Mouse (Mus musculus) forebrain, postnatal 0 days (tissue): ENCODE data around the gene Map2k3. TPM values are rescaled to one million over a fixed set of nuclear protein-coding genes. Genes with fewer than 3 reads are reported as not detected.

Experiments used
- ATAC-seq: fragments of 200-750 bp; cut with Nextera tagmentation; 2 replicates; pipeline ENCODE4 v1.8.0; 2017; ENCODE audit warnings: mild to moderate bottlenecking, moderate library complexity
- DNase-seq: peaks from one replicate; pipeline ENCODE4 v3.0.0-alpha.2; 2015
- H3K27ac ChIP-seq: fragments of 300-500 bp; sonication (generic); 2 replicates; pipeline ENCODE4 v1.5.1; 2014; ENCODE audit warnings: low read depth, mild to moderate bottlenecking, antibody characterized with exemption, low read length, moderate library complexity, mixed read lengths
- H3K27me3 ChIP-seq: fragments of 300-500 bp; sonication (generic); 2 replicates; pipeline ENCODE4 v1.6.1; 2014; ENCODE audit warnings: mild to moderate bottlenecking, low read length, mixed read lengths; ENCODE audit not compliant: insufficient read depth
- H3K36me3 ChIP-seq: fragments of 300-500 bp; sonication (generic); 2 replicates; pipeline ENCODE4 v1.6.1; 2014; ENCODE audit warnings: mild to moderate bottlenecking, moderate library complexity; ENCODE audit not compliant: insufficient read depth
- H3K4me1 ChIP-seq: fragments of 300-500 bp; sonication (generic); 2 replicates; pipeline ENCODE4 v1.6.1; 2014; ENCODE audit warnings: antibody characterized with exemption; ENCODE audit not compliant: insufficient read depth
- H3K4me2 ChIP-seq: fragments of 300-500 bp; sonication (generic); 2 replicates; pipeline ENCODE4 v1.6.1; 2014; ENCODE audit warnings: low read depth, mild to moderate bottlenecking, moderate library complexity
- H3K4me3 ChIP-seq: fragments of 300-500 bp; sonication (generic); 2 replicates; pipeline ENCODE4 v1.5.1; 2014; ENCODE audit warnings: low read depth, low read length, mixed read lengths
- H3K9ac ChIP-seq: fragments of 300-500 bp; sonication (generic); 2 replicates; pipeline ENCODE4 v1.6.1; 2014; ENCODE audit warnings: mild to moderate bottlenecking
- H3K9me3 ChIP-seq: fragments of 300-500 bp; sonication (generic); 2 replicates; pipeline ENCODE4 v1.6.1; 2016; ENCODE audit warnings: low read length
- CTCF ChIP-seq: sonication (generic); IDR thresholded peaks from 2 replicates; pipeline ENCODE4 v1.5.1; 2016; ENCODE audit warnings: antibody characterized with exemption, control low read depth, low read depth
- WGBS: fragments of 180-500 bp; shearing (Covaris S2); extraction: QIAGEN DNeasy Blood & Tissue Kit; methylation state at CpG from one replicate; pipeline ENCODE4 v1.1.7; 2014; 5-methylcytosine and 5-hydroxymethylcytosine counted together
- polyA plus RNA-seq: library from polyadenylated mRNA; unstranded; fragments of >200 nt; fragmentation: Nextera tagmentation; extraction: Ambion mirVana; gene quantifications from 2 replicates; pipeline ENCODE4 v1.2.1, GENCODE M21; 2015
- total RNA-seq: library from RNA; depleted of rRNA; stranded (reverse); fragments of >200 nt; gene quantifications from 2 replicates; pipeline ENCODE4 v1.2.3, GENCODE M21; 2014

Map2k3 gene
- total and polyA plus RNA-seq, 2 experiments from 2014 or later: 10.6 to 20.5 TPM

- no peaks in the 10 kb centered on the region for H3K27me3 ChIP-seq
- H3K4me3 ChIP-seq: peak overlapping the region; percentile 93
- 2% methylated on average over 84 of the region's 86 CpGs for WGBS
- peak overlapping the region; percentile 84 for H3K9ac ChIP-seq
- peak overlapping the region; percentile 78 for H3K4me2 ChIP-seq
- H3K27ac ChIP-seq: peak overlapping the region; percentile 90
- H3K9me3 ChIP-seq: no peaks in the 10 kb centered on the region
- TF ChIP-seq CTCF: no peak
- peak; percentile 94 for DNase-seq
- peak; percentile 96 for ATAC-seq
- peaks cover 12% of the 10 kb centered on the region for H3K4me1 ChIP-seq
- H3K36me3 ChIP-seq: no peaks in the 10 kb centered on the region
Observed at GRCm38 (mm10) chr11:60913301-60914196, 18.3 kb upstream of the Map2k3 start.

- ATAC-seq (no peak), DNase-seq (no peak)
- Histone ChIP-seq H3K4me3 (peak within 1 kb of the TSS; percentile 93), H3K27ac (peak within 1 kb of the TSS; percentile 90), H3K4me1 (peaks cover 12% of the 10 kb centered on the region), H3K27me3 (no peaks in the 10 kb centered on the region), H3K9me3 (no peaks in the 10 kb centered on the region), H3K4me2 (peak within 1 kb of the TSS; percentile 78), H3K36me3 (no peaks in the 10 kb centered on the region), H3K9ac (peak within 1 kb of the TSS; percentile 84)
- WGBS: 32% methylated on average over 7 of the region's 7 CpGs
- TF ChIP-seq CTCF: no peak
Observed at GRCm38 (mm10) chr11:60914491-60914890, 17.3 kb upstream of the Map2k3 start, which contains the start of gene Natd1. Natd1 (minus strand) TSS chr11:60914750.

GRCm38 (mm10) chr11:60915201-60915600 is 16.6 kb upstream of the Map2k3 start:
- no peak for TF ChIP-seq CTCF
- H3K36me3 ChIP-seq: no peaks in the 10 kb centered on the region
- no peak overlapping the region for H3K4me3 ChIP-seq
- H3K27me3 ChIP-seq: no peaks in the 10 kb centered on the region
- H3K4me2 ChIP-seq: no peak overlapping the region
- peaks cover 12% of the 10 kb centered on the region for H3K4me1 ChIP-seq
- H3K9me3 ChIP-seq: no peaks in the 10 kb centered on the region
- WGBS: 76% methylated on average over 4 of the region's 4 CpGs
- DNase-seq (no peak), ATAC-seq (no peak)
- no peak overlapping the region for H3K27ac ChIP-seq
- no peak overlapping the region for H3K9ac ChIP-seq

GRCm38 (mm10) chr11:60920021-60920420 is 11.8 kb upstream of the Map2k3 start:
- Histone ChIP-seq H3K4me3 (no peak overlapping the region), H3K36me3 (no peaks in the 10 kb centered on the region), H3K27me3 (no peaks in the 10 kb centered on the region), H3K4me2 (no peak overlapping the region), H3K9me3 (no peaks in the 10 kb centered on the region), H3K27ac (no peak overlapping the region), H3K9ac (no peak overlapping the region), H3K4me1 (no peaks in the 10 kb centered on the region)
- DNase-seq (peak; percentile 47), ATAC-seq (peak; percentile 73)
- 60% methylated on average over 2 of the region's 2 CpGs for WGBS
- TF ChIP-seq CTCF: no peak

- no peaks in the 10 kb centered on the region for H3K9me3 ChIP-seq
- ATAC-seq: no peak
- H3K4me2 ChIP-seq: no peak overlapping the region
- H3K36me3 ChIP-seq: no peaks in the 10 kb centered on the region
- WGBS: 94% methylated on average over 1 of the region's 1 CpGs
- no peak overlapping the region for H3K27ac ChIP-seq
- DNase-seq: no peak
- no peak for TF ChIP-seq CTCF
- H3K4me1 ChIP-seq: 0 out of 2 replicates have a peak, but pooled peaks cover 3% of the 10 kb centered on the region
- H3K27me3 ChIP-seq: no peaks in the 10 kb centered on the region
- no peak overlapping the region for H3K9ac ChIP-seq
- H3K4me3 ChIP-seq: no peak overlapping the region
Observed at GRCm38 (mm10) chr11:60922195-60922594, 9.6 kb upstream of the Map2k3 start.

- Histone ChIP-seq H3K4me2 (no peak overlapping the region), H3K9ac (no peak overlapping the region), H3K9me3 (no peaks in the 10 kb centered on the region), H3K36me3 (no peaks in the 10 kb centered on the region), H3K27ac (no peak overlapping the region), H3K4me3 (no peak overlapping the region), H3K27me3 (no peaks in the 10 kb centered on the region), H3K4me1 (peaks cover 3% of the 10 kb centered on the region; the same call in 1 of the 2 replicates)
- no peak for TF ChIP-seq CTCF
- 72% methylated on average over 5 of the region's 5 CpGs for WGBS
- ATAC-seq (no peak), DNase-seq (no peak)
Observed at GRCm38 (mm10) chr11:60922964-60923363, 8.9 kb upstream of the Map2k3 start.

GRCm38 (mm10) chr11:60924498-60924897 is 7.3 kb upstream of the Map2k3 start:
- Histone ChIP-seq H3K36me3 (no peaks in the 10 kb centered on the region), H3K4me3 (no peak overlapping the region), H3K27ac (no peak overlapping the region), H3K4me2 (no peak overlapping the region), H3K4me1 (peaks cover 3% of the 10 kb centered on the region; the same call in 1 of the 2 replicates), H3K9ac (no peak overlapping the region), H3K27me3 (no peaks in the 10 kb centered on the region), H3K9me3 (no peaks in the 10 kb centered on the region)
- 53% methylated on average over 6 of the region's 6 CpGs for WGBS
- no peak for ATAC-seq
- no peak for TF ChIP-seq CTCF
- no peak for DNase-seq
